Mouse (Mus musculus) heart, adult 8-10 months (tissue): ENCODE results near the gene Nav3. TPM values are rescaled to one million over a fixed set of nuclear protein-coding genes. Genes with fewer than 3 reads are reported as not detected.
"Not testable (repeated sequence)": the region's sequence is repeated elsewhere in the genome, so short reads cannot be mapped to it uniquely, and the experiment has no call there.

Experiments
- DNase-seq: peaks from one replicate; pipeline ENCODE4 v3.0.0; 2022; ENCODE audit warnings: low spot score
- total RNA-seq, 4 experiments: library from RNA; stranded (reverse); gene quantifications; 2 replicates each; pipeline ENCODE4 v1.2.4; 2022

Nav3 gene
- total RNA-seq, 4 experiments from 2014 or later = 2.4 to 4.8 (median 3.4) TPM

GRCm38 (mm10) chr10:110076575-110076974 is 379.4 kb downstream of the Nav3 start:
- DNase-seq = peak; percentile 24

GRCm38 (mm10) chr10:110072355-110072754 is 383.6 kb downstream of the Nav3 start:
- no peak for DNase-seq

- no peak for DNase-seq
Measured at GRCm38 (mm10) chr10:110061166-110061565, 394.8 kb downstream of the Nav3 start.

- DNase-seq = no peak
Measured at GRCm38 (mm10) chr10:110037547-110037946, 418.5 kb downstream of the Nav3 start.

- peak; percentile 36 for DNase-seq
Measured at GRCm38 (mm10) chr10:110034582-110035099, 421.4 kb downstream of the Nav3 start.

GRCm38 (mm10) chr10:110024897-110025296 is 431.1 kb downstream of the Nav3 start:
- DNase-seq = not testable (repeated sequence)

GRCm38 (mm10) chr10:110022100-110022499 is 433.9 kb downstream of the Nav3 start:
- DNase-seq = no peak

- no peak for DNase-seq
Measured at GRCm38 (mm10) chr10:110019266-110019866, 436.6 kb downstream of the Nav3 start.

GRCm38 (mm10) chr10:110001328-110001727 is 454.7 kb downstream of the Nav3 start:
- not testable (repeated sequence) for DNase-seq

- peak; percentile 55 for DNase-seq
Measured at GRCm38 (mm10) chr10:110000755-110001247, 455.2 kb downstream of the Nav3 start.

- no peak for DNase-seq
Measured at GRCm38 (mm10) chr10:109999904-110000303, 456.1 kb downstream of the Nav3 start.

- peak; percentile 35 for DNase-seq
Measured at GRCm38 (mm10) chr10:109994302-109994701, 461.7 kb downstream of the Nav3 start.

- peak; percentile 64 for DNase-seq
Measured at GRCm38 (mm10) chr10:109985824-109986485, 470.0 kb downstream of the Nav3 start.

- DNase-seq = no peak
Measured at GRCm38 (mm10) chr10:109976351-109976750, 479.7 kb downstream of the Nav3 start.

- DNase-seq = no peak
Measured at GRCm38 (mm10) chr10:109974177-109974576, 481.8 kb downstream of the Nav3 start.

GRCm38 (mm10) chr10:109973483-109973882 is 482.5 kb downstream of the Nav3 start:
- no peak for DNase-seq

- no peak for DNase-seq
Measured at GRCm38 (mm10) chr10:109950296-109950695, 505.7 kb downstream of the Nav3 start.

GRCm38 (mm10) chr10:109929319-109929622 is 526.7 kb downstream of the Nav3 start:
- no peak for DNase-seq

GRCm38 (mm10) chr10:109928547-109929318 is 527.3 kb downstream of the Nav3 start:
- DNase-seq = no peak

GRCm38 (mm10) chr10:109926149-109926548 is 529.9 kb downstream of the Nav3 start:
- DNase-seq = no peak

- DNase-seq = no peak
Measured at GRCm38 (mm10) chr10:109924136-109924535, 531.9 kb downstream of the Nav3 start.

GRCm38 (mm10) chr10:109921368-109921767 is 534.6 kb downstream of the Nav3 start:
- DNase-seq = peak; percentile 15
